ENCODE assay signal across 19 mouse cellular contexts in the genomic region with DNA sequence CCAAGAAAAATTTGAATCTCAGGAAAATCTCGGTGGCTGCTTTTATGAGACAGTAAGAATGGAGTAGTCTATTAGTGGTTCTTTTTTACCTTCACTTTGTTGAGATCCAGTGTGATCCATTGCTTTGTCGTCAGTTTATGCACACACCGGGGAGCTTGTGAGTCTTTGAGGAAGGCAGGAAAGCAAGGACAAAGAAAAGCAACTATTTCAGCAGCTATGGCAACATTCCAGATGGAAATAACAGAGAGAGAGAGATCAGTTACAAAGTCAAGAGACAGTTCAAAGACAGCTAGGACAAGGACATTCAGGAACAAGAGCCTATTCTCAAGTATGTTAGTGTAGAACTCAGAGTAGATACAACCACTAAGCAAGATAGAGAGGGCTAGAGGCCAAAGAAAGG. TPM values are rescaled to one million over a fixed set of nuclear protein-coding genes. Genes with fewer than 3 reads are reported as not detected.
DNase-seq lines count a peak whose midpoint lies in the region; ATAC-seq lines count a peak whose summit lies in the region.
"Had no signal": no experiment of that assay in that cellular context is flagged by ENCODE, and none has a peak within 500 bp of the region (broad histone marks: within the 10 kb centered on the region; RNA-seq: fewer than 3 reads in every experiment).

No protein-coding gene starts in this region.

- H3K9ac ChIP-seq in forebrain, embryonic 13.5 days: no peak overlapping the region
- H3K9ac ChIP-seq: forebrain, postnatal 0 days; heart, embryonic 12.5 days; heart, embryonic 15.5 days; hindbrain, embryonic 15.5 days had no signal

- H3K36me3 ChIP-seq in forebrain, embryonic 13.5 days (ENCODE audit: poor library complexity, severe bottlenecking): no peaks in the 10 kb centered on the region
- H3K36me3 ChIP-seq: forebrain, embryonic 10.5 days; G1E; heart, embryonic 12.5 days; heart, embryonic 15.5 days; hindbrain, embryonic 15.5 days had no signal

- intact Hi-C loops in heart, postnatal 36 days (cut with DNase I): no loop called here

- DNase-seq in adrenal gland, postnatal 10 days: peak; percentile 14
- no peak for DNase-seq in adrenal gland, adult 18-20 months (ENCODE audit: low spot score in 2 of 2)
- peak; percentile 42 for DNase-seq in heart, adult 11 months
- DNase-seq in heart, postnatal 36 days: no peak
- DNase-seq in ZHBTc4 (ENCODE audit: low read depth, low spot score): peak; percentile 29
- DNase-seq in lung, postnatal 14 days: no peak
- DNase-seq: gastrocnemius, adult 2 months; gastrocnemius, postnatal 14 days; kidney, adult 2 months had no signal

- WGBS in forebrain, embryonic 13.5 days: 51% methylated on average over 3 of the region's 3 CpGs

- H3K27me3 ChIP-seq in forebrain, embryonic 13.5 days: no peaks in the 10 kb centered on the region
- H3K27me3 ChIP-seq: CH12.LX; heart, embryonic 12.5 days; heart, embryonic 15.5 days; hindbrain, embryonic 15.5 days; Patski had no signal

- H3K4me1 ChIP-seq in forebrain, embryonic 13.5 days: no peaks in the 10 kb centered on the region

- ATAC-seq in forebrain, embryonic 13.5 days: no peak

- H3K27ac ChIP-seq in forebrain, embryonic 13.5 days: no peak overlapping the region
- H3K27ac ChIP-seq: forebrain, embryonic 10.5 days; heart, embryonic 15.5 days; hindbrain, embryonic 15.5 days had no signal

- H3K9me3 ChIP-seq in forebrain, embryonic 13.5 days (replicated peaks): no peaks in the 10 kb centered on the region
- H3K9me3 ChIP-seq: forebrain, embryonic 10.5 days; G1E; heart, embryonic 12.5 days; heart, embryonic 15.5 days; hindbrain, embryonic 15.5 days had no signal

- no peak overlapping the region for H3K4me2 ChIP-seq in forebrain, embryonic 13.5 days
- H3K4me2 ChIP-seq: heart, embryonic 15.5 days; hindbrain, embryonic 15.5 days had no signal

- H3K4me3 ChIP-seq in forebrain, embryonic 13.5 days: no peak overlapping the region
- H3K4me3 ChIP-seq: forebrain, embryonic 10.5 days; gastrocnemius, adult 2 months; heart, embryonic 12.5 days; heart, embryonic 15.5 days; hindbrain, embryonic 15.5 days had no signal

RNA-seq across cellular contexts. Expression of gene Zkscan16, which starts 7.6 kb away (rescaled TPM):
- total RNA-seq in adrenal gland, postnatal 10 days (2021): 1 to 10 TPM; 2.1 to 2.9 TPM
- 1 to 10 TPM; 2.6 to 3.7 TPM for total RNA-seq in adrenal gland, adult 18-20 months (2021)
- not detected for total RNA-seq in heart, postnatal 36 days (2021)
- 0.34 and 0.55 TPM in 2 replicates for polyA plus RNA-seq in forebrain, embryonic 13.5 days (2015; fragmentation: Nextera tagmentation; extraction: Ambion mirVana)
- total RNA-seq: CH12.LX; gastrocnemius, adult 2 months had no signal
- polyA plus RNA-seq: activated CD4-positive, CD25-positive, alpha-beta regulatory T cell, adult 4 months; G1E had no signal

RNA-seq across cellular contexts. Expression of gene Ecpas, which starts 23.3 kb away (rescaled TPM):
- total RNA-seq in adrenal gland, postnatal 10 days (2021): 100 to 1,000 TPM; 125 to 144 TPM
- 100 to 1,000 TPM; 133 to 187 TPM for total RNA-seq in adrenal gland, adult 18-20 months (2021)
- 100 to 1,000 TPM; 212 TPM for total RNA-seq in heart, postnatal 36 days (2021)
- polyA plus RNA-seq in forebrain, embryonic 13.5 days (2015; fragmentation: Nextera tagmentation; extraction: Ambion mirVana): 24.7 and 27.7 TPM in 2 replicates

RNA-seq across cellular contexts. Expression of gene Ptgr1, which starts 51.1 kb away (rescaled TPM):
- total RNA-seq in adrenal gland, postnatal 10 days (2021): 10 to 100 TPM; 15.9 to 16.9 TPM
- total RNA-seq in adrenal gland, adult 18-20 months (2021): 10 to 100 TPM; 14.9 to 24.8 TPM
- total RNA-seq in heart, postnatal 36 days (2021): 1 to 10 TPM; 3.0 to 5.3 TPM
- polyA plus RNA-seq in forebrain, embryonic 13.5 days (2015; fragmentation: Nextera tagmentation; extraction: Ambion mirVana): 6.3 and 6.8 TPM in 2 replicates

RNA-seq across cellular contexts. Expression of gene Dnajc25, which starts 59.0 kb away (rescaled TPM):
- 10 to 100 TPM; 19.1 to 19.4 TPM for total RNA-seq in adrenal gland, postnatal 10 days (2021)
- 10 to 100 TPM; 14.0 to 14.1 TPM for total RNA-seq in adrenal gland, adult 18-20 months (2021)
- 10 to 100 TPM; 18.7 to 19.5 TPM for total RNA-seq in heart, postnatal 36 days (2021)
- 4.2 and 5.9 TPM in 2 replicates for polyA plus RNA-seq in forebrain, embryonic 13.5 days (2015; fragmentation: Nextera tagmentation; extraction: Ambion mirVana)

Comparison
In these comparisons a context has a peak if more than half of its experiments do, and no peak if none do; other contexts are left out.
1. DNase-seq: peak in adrenal gland, postnatal 10 days (single experiment), heart, adult 11 months (single experiment) and ZHBTc4 (single experiment); none in adrenal gland, adult 18-20 months (0 of 2), heart, postnatal 36 days (0 of 2) and lung, postnatal 14 days (single experiment).